Mouse (Mus musculus) adrenal gland, postnatal 36 days (tissue): ENCODE measurements around the gene Capn12. TPM values are rescaled to one million over a fixed set of nuclear protein-coding genes. Genes with fewer than 3 reads are reported as not detected.

Experiments
- DNase-seq, 2 experiments: peaks; one replicate each; pipeline ENCODE4 v3.0.0; 2021; ENCODE audit warnings: mixed read lengths in 1 of 2
- total RNA-seq, 2 experiments: library from RNA; stranded (reverse); gene quantifications; 2 replicates each; pipeline ENCODE4 v1.2.3; 2021

Capn12 gene
- total RNA-seq, 2 experiments from 2014 or later, result 0.30 to 0.33 TPM

DNA sequence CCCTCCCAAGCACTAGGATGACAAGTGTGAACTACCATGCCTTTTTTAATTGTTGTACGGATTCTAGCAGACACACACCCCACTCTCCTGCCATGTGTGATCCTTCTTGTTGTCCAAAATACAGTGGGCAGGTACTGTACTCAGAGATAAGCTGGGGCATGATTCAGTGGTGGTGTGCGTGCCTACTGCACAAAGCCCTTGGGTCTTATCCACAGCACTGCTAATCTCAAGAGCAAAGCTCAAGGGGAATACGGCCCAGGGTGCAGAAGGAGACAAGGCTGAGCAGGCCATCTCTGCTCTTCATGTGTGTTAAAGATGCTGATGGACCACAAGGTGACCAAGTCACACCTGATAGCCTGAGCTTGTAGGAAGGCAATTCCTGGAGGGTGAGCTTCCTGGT is 40.0 kb downstream of the Capn12 start:
- no peak for DNase-seq

GRCm38 (mm10) chr7:28921722-28922465 is 40.7 kb downstream of the Capn12 start:
- peak; percentile 47 to 58 for DNase-seq

DNA sequence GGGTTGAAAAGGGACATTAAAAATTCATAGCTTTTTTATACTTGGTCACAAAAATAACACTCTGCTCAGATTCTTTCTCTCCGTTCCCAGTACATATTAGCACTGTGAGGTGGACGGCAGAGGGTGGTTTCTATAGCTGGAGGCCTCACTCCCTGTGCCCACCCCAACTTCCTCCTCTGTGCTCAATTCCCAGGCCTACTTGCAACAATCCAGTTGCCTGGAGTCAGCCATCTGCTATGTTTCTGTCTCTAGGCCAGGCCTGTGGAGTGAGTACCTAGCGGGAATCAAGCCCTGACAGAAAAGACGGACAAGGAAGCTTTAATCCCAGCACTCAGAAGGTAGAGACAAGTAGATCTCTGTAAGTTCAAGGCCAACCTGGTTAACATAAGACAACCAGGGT is 41.4 kb downstream of the Capn12 start:
- DNase-seq, result no peak

DNA sequence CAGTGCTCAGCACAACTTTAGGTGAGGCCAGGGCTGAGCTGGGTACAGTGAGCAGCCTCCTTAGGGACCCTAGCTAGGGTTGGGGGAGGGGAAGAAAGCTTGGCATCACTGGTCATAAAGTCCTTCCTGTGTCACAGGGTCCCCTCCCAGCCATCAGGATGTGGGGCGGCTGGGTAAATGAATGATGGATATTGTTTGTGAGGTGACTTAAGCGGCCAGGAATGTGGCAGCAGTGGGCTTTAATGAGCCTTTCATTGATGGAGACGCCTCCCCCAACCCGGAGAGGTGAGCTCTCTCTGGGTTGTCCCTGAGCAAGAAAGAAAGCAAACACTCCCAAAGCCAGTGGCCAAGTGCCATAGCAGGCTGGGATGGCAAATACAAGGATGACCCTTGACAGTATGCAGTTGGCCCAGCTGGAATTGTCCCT is 42.7 kb downstream of the Capn12 start:
- peak in 1 of 2 experiments; percentile 28 for DNase-seq

GRCm38 (mm10) chr7:28924802-28925201 is 43.6 kb downstream of the Capn12 start:
- no peak for DNase-seq

GRCm38 (mm10) chr7:28925317-28925716 is 44.1 kb downstream of the Capn12 start:
- peak; percentile 82 to 87 for DNase-seq

- no peak for DNase-seq
These were observed 45.0 kb downstream of the Capn12 start for GRCm38 (mm10) chr7:28926172-28926571.

GRCm38 (mm10) chr7:28929381-28929780 is 48.2 kb downstream of the Capn12 start:
- no peak for DNase-seq

- DNase-seq, result peak; percentile 35 to 59
These were observed 49.3 kb downstream of the Capn12 start for GRCm38 (mm10) chr7:28930320-28931031.

- no peak for DNase-seq
These were observed 49.9 kb downstream of the Capn12 start for GRCm38 (mm10) chr7:28931032-28931694.

- DNase-seq, result no peak
These were observed 50.4 kb downstream of the Capn12 start for GRCm38 (mm10) chr7:28931695-28932039.

- peak; percentile 43 to 75 for DNase-seq
These were observed 51.3 kb downstream of the Capn12 start for GRCm38 (mm10) chr7:28932421-28933041.

- DNase-seq, result no peak
These were observed 52.6 kb downstream of the Capn12 start for GRCm38 (mm10) chr7:28933825-28934224.

- no peak for DNase-seq
These were observed 55.6 kb downstream of the Capn12 start for GRCm38 (mm10) chr7:28936787-28937186.

DNA sequence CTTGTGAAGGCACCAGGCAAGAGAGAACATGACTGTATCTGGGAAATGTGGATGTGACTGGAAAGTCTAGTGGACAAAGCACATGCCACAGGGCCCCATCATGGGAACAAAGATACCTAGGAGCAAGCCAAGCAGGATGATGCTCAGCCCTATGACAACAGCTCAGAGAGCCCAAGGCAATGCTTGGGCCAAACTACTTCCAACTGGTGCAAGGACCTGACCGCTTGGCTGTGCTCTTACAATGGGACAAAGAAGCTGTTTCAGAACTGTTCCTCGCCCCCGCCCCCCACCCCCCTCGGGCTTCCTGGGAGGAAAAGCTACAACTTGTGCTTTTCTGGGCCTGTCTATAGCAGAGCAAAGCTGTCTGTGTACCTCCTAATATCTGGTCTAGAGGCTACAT is 57.4 kb downstream of the Capn12 start:
- no peak for DNase-seq

- DNase-seq, result no peak
These were observed 58.4 kb downstream of the Capn12 start for GRCm38 (mm10) chr7:28939418-28940183.

- no peak for DNase-seq
These were observed 59.9 kb downstream of the Capn12 start for GRCm38 (mm10) chr7:28941129-28941528.

GRCm38 (mm10) chr7:28941542-28941941 is 60.3 kb downstream of the Capn12 start:
- DNase-seq, result no peak
